Mouse (Mus musculus): ENCODE measurements around the gene Pip5k1b.

Pip5k1b gene

DNA sequence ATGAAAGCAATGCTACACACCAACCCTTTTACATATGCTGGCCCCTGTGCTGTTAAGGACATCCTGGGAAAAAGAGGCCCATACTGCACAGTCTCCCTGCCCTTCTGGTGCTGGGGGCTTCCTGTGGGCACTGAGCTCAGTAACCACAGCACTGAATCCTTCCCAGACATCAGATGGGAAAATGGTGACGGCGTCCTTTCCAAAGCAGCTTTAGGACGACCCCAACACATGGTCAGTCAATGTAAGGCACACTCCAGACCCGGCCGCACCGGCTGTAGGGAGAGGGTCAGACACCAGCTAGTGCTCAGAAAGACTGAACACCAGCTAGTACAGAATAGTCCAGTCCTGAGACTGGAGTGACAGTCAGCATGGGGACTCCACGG is 13.4 kb downstream of the Pip5k1b start:
- peak; percentile 27 for DNase-seq

DNA sequence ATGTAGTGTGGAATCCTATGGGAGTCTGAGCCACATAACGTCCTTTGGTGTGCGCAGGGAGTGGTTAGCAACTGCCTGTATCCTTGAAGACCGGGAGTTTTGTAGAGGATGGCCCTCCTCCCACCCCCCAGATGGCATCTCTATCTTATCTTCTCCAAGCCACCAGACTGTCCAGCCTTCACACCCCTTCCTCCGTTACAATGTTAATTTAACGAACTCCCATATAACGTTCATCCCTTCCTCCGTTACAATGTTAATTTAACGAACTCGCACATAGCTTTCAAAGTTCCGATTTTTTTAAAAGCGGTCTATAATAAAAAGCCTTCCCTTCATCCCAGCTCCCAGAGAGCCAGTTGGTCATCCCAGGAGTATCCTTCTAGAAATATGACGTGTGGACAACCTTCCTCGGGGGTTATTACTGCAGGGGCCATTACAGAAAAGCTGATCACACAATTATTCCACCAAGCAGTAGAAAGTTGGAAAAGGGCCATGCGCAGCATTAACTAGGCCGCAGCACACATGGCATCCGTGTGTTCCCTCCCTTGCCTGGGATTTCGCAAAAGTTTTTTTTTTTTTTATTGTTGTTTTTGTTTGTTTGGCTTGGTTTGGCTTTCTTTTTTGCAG is 13.9 kb downstream of the Pip5k1b start:
- no peak for DNase-seq

DNA sequence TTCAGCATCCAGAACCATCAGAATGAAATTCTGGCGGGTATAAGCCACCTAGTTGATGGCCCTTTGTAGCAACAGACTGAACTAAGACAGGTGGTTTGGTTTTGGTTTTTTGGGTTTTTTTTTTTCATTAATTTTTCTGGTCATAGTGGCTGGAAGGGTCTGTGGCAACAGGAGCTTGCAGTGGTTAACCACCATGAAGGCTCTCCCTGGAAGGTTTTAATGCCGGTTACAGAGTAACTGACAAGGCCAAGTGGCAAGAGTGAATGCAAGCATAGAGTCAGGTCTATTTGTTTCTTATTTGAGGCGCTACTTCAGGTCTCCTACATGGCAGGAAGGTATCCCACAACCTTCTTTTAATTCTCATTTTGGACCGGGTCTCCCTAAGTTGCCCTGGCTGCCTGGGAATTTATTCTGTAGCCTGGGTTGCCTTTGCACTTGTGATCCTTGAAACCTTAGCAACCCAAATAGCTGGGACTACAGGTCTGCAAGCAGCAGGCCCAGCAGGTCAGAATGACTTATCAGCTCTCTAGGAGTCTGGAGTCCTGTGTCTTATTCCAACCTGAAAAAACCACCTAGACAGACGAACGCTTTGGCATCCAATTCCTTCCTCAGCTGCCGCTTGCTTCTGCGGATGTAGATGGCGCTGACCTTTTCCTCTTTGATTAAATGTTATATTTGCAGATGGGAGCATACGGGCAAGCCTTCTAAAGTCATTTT is 14.6 kb downstream of the Pip5k1b start:
- no peak for DNase-seq

DNA sequence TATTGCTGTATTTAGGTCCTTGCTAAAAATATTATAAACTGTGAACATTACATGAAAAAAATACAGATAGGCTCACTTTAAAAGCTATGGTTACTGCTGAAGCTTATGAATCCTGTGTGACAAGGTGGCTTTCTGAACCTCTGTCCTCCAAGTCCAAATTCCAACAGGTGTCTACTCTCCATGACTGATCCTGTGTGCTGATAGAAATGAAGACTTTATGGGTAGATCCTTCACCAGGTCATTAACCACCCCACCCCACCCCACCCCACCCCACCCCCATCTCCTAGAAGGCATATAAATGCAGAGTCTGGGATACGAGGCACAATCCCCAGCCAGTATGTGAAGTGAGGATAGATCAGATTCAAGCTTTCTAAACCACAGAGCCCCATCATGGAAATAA is 16.6 kb downstream of the Pip5k1b start:
- no peak for DNase-seq

DNA sequence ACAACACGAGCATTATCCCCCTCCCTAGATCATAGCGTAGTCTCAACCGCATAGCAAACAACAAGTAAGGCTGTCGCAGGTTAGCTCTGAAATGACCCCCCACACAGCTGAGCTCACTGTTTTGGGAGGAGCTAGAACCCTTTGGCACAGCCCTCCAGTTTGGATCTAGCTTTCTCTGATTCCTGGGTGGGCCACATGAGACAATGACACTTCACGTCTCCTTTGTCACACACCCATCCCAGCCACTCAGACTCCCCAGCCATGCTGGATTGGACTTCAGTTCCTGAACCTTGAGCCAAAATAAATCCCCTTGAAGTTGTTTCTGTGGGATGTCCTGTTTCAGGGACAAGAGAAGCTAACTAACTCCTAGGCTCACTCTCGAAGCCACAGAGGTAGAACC is 17.5 kb downstream of the Pip5k1b start:
- DNase-seq, result no peak

DNA sequence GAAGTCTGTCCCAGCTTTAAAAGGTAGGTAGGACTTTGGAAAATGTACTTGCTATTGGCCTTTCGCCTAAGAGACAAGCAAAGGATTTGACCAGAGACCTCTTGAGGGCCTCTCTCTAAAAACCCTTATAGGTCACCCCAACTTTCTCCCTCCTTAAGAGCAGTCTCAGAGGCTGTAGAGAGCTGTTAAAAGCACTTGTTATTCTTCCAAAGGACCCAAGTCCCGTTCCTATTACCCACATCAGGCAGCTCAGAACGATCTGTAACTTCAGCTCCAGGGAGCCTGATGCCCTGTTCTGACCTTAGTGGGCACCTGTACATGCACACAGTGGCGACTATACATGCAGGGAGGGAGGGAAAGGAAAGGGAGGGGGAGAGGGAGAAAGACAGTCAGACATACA is 18.0 kb downstream of the Pip5k1b start:
- no peak for DNase-seq

DNA sequence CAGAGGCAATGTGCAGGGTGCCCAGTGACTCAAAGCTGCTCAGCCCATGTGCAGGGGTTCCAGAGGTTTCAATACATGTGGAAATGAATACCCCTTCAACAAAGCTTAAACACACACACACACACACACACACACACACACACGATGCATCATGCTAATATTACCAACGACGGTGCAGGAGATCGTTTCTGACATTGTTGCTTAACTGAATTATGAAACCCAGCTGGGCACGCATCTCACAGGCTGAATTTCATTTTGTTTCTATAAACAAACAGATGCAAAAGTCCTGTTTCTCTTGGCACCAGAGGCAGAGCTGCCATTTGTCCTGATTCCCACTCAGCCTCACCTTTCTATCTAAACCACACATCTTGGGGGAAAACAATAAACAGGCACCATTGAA is 18.8 kb downstream of the Pip5k1b start:
- no peak for DNase-seq

DNA sequence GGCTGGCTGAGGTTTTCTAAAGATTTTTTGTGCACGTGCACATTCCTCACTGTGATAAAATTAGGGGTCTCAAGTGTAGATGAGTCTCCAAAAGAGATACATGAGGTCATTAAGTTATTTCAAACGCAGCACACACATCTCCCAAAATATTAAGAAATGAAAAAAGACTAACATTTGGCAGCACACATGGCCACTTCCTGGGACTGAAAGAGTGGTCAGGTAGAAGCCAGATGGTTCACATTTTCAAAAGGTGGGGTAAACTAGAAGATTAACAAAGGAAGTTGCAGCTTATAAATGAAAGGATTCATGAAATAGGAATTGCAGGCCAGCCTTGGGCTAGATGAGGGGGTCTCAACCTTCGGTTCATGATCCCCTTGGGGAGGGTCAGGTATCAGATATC is 19.4 kb downstream of the Pip5k1b start:
- no peak for DNase-seq

DNA sequence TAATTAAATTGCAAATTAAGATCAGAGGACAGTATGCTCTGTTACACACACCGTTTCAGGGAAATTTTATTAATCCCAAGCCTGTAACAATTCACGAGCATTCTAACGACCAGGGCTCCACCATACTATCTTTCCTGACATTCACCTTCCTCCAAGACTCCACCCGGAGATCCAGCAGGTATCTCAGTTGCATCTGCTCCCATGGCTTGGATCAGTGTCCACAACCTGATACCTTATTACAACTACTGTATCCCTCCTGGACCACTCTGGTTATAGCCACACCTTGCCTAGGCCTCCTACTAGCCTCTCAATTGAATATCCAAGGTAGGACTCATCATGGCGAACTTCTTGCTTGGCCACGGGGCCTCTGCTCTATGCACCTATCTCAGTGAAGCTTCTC is 20.5 kb downstream of the Pip5k1b start:
- DNase-seq, result no peak

DNA sequence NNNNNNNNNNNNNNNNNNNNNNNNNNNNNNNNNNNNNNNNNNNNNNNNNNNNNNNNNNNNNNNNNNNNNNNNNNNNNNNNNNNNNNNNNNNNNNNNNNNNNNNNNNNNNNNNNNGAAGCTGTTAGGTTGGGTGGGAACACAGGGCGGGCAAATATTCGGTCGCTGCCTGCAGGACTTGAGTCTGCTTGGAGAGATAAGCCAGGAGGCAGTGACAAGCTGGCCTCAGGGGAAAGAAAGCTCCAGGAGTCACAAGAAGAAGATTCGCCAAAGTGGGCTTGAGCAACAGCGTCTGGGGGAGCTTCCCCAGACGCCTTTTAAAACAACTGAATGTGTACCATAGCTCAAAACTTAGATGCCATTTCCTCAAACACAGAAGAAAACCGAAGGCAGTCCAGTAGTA is 20.9 kb downstream of the Pip5k1b start:
- no peak for DNase-seq

DNA sequence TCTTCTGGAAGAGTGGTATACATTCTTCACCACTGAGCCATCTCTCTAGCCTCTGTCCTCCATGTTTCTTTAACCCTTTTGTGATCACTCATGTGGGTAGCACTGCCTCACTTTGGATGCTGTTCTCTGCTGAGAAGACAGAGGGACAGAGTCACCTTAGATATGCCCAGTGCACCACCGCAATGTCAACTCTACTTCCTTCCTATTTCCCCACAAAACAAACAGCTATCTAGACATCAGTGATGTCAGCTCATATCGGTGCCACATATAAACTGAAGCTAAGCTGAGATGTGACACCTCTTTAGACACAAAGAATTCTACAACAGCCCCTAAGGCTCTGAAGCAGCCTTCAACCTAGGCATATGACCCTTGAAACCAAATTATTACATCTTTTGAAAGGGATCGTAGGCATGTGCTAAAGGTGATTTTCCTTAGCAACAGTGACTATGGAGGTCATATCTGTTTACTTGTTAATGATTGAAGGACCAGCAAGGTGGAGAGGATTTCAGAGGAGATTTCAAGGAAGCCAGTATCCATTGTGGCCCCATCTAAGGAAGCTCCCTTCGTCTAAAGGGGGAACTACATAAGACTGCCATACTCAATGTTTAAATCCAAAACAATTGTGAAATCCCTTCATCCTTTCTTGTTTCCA is 26.6 kb downstream of the Pip5k1b start:
- DNase-seq, result no peak

DNA sequence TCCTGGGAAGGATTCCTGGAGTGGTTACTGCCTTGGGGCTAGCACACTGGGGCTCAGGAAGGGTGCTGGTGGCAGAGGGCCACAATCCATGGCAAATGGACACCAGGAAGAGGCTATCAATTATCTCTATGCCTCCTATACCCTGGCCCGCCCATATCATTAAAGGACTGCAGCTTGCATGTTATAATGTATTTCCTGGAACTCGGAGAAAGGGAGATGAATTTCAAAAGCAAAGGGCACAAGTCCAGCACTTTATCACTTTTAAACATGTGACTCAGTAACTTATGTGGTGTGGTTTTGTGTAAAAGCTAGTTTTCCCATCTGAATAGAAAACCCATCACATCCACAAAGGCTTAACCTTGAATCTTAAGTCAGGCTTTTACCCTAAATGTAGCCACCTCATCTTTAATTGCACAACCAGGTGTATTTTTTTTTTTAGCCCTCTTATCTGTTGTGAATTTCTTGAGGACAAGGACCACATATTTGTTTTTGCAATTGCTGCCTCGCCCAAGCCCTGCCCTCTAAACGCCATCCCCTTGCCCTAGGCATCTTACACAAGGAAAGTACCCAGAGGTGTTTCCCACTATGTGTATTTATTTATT is 27.4 kb downstream of the Pip5k1b start:
- DNase-seq, result no peak

DNA sequence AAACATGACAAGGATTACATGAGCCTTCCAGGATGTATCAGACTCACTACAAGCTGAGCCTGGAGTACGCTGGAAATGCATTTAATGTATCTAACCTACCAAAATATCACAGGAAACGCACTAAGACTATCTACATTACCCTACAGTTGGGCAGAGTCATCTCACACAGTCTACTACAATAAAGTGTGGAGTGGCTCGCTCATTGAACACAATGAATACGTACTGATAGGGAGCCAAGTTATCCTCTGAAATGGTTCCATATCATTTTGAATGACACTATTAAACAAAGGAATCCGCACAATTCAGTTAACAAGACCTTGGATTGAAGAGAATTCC is 28.1 kb downstream of the Pip5k1b start:
- DNase-seq, result no peak

DNA sequence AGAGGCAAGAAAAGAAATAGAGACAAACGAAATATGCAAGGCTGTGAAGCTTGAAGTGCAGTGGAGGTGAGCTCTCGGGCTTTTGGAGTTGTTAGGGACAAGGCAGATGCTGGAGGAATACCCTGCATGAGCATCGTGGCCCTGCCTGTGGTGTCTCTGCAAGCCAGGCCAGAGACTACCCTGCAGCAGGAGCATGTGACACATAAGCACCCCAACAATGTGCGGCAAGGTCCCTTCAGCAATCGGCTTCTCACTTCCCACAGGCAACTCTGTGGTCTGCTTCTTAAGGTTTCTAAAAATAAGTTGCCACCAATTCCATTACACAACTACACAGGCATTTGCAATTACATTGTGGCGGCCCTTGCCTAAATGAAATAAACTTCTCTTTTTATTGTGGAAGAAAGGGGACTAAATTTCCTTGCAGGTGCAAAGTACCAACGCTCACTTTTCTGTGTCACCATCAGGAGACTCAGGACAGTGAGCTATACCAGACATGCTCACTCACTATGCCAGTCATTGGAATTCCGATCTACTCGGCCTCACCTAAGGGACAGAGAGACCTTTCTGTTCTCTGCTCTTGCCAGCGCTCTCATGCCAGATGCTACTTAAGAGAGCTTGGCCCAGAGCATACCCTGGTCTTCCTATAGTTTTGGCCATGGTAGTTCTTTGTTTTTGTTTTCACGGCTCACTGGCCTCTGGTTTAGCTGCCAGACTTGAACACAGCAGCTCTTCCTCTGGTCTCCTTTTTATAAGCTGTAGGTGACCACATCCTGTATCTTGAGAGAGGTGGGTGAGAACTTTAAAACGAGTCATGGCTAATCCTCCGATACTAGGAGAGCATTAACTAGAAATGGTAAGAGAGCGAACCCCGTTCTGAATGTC is 28.7 kb downstream of the Pip5k1b start:
- DNase-seq, result no peak

DNA sequence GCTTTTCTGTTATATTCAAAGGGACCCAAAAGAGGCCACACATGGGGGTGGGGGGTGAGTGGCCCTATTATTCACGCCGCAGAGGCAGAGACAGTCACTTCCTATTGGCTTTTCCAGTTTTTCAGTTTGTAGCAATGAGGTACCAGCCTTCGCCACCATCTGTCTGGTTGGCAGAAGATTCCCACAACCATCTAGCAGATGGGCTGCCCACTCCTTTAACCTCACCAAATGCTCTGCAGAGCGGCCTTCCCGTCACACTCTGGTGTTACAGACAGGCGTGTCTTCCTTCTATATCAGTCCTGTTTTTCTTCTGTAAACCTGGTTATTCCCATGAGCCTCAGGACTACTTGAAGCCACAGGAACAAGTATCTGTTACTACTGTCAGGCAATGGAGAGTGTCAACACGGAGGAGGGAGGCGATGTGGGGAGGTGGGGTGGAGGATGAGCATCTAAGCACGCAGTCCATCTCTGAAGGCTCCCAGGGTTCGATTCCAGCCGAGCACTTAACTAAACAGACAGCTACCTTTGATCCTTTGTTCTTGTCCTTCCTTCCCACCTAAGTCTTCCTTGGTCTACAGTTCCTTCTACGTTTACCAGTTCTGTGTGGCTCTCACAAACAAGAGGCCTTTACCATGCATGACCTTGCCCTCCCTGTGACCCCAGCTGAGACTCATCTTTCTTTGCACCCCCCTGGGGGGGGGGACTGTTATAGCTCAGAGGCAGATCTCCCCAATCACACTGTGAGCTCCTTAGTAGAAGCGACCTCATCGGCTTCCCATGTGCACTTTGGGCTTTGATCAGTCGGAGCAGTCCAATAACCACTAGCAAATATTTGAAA is 32.0 kb downstream of the Pip5k1b start:
- DNase-seq, result peak; percentile 98

DNA sequence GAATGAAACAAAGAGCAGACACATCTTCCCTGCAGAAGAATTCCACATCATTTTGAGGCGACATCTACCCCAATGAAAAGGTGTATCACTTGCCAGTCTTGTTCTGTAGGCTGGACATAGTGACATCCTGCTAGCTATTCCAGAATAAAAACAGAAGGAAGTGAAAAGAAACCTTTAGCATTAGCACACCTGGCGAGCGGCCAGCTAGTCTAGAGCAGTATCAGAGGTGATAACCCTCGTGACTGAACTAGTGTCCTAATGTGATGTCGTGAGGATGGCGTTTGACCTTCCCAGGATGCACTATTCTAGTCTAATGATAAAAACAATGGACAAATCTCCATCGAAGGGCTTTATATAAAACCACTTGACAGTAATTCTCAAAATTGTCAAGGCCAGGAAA is 33.7 kb downstream of the Pip5k1b start:
- no peak for DNase-seq

DNA sequence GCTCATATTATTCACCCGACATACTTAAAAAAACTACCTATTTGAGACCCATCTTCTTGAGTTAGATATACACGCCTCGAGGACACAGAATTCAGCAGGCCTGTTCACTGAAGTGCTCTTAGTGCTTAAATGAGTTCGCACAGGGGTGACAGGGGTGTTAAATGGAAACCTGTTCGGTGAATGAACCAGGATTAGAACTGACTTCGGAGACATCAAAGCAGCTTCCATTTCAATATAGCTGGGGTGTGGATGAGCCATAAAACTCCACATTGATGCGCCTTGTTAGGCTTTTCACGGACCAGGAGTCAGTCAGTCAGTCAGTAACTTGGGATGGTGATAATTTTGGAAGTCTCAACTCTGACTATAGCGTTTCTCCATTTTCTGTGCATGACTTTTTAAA is 34.5 kb downstream of the Pip5k1b start:
- DNase-seq, result no peak

DNA sequence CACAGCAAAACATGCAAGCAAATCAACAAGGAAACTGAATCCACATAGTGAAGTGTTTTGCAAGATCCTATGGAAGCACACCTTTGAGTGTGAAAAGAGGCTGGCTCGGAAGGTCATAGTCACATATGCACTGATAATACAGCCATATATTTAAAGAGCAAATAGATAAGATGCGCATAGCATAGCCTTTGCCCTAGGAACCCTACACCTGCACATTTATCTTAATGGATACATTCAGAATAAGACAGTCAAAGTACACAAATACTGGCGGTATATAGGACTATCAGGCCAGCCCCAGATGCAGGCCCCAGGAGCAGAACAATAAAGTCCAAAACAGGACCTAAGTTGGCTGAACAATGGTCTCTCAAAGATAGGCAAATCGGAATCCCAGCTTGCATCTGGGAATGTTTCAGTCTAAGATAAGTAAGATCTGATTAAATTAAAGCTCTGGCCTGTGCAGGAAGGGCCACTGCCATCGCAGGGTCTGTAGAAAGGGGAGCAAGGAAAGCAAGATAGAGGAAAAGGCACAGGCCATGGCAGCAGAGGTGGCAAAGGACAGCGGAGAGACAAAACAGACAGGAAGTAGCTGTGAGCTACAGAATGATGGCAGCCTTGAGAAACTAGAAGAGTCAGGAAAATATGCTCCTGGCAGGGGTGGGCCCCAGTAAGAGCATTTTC is 35.8 kb downstream of the Pip5k1b start:
- DNase-seq, result no peak

DNA sequence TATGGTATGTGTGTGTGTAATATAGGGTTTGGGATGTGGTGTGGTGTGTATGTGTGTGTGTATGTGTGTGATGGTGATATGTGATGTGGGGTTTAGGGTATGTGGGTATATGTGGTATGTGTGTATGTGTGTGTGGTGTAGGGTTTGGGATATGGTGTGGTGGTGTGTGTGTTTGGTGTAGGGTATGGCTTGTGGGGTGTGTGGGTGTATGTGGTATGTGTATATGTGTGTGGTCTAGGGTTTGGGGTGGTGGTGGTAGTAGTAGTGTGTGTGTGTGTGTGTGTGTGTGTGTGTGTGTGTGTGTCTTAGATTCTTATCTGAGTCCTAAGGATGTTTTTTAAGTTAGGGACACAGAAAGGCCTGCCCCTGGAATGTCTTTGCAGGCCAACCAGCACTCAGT is 37.3 kb downstream of the Pip5k1b start:
- DNase-seq, result no peak

DNA sequence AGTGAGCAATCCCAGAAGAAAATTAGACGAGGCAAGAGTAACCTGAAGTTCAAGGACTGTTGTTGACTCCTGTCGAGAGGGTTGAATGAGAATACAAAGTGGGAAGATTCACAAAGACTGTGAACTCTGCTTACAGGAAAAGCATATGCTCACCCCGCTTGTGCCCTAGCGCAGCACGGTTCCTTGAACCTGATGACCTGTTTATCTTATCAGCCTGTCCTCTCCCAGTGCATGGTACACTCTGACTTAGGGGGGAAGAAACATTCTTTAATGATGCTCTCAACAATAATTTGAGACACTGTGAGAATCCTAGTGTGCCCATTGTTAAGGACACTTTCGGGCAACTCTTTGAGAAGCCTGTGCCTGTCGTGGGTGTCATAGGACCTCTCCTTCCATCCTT is 38.6 kb downstream of the Pip5k1b start:
- no peak for DNase-seq

DNA sequence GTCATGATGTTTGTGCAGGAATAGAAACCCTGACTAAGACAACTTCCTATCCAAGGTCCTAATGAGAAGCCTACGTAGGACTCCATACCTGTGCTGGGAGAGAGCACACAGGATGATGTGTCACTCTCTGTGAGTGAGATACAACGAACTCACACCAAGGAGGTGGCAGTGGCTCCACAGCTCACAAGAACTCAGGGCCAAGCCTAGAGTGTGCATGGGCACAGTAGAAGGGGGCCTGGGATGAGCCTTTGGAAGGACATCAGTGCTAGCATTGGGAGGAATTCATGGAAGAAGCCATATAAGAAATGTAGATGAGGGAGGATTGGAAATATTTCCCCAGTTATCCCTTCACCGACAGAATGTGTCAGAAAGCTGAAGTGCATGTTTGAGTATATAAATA is 39.7 kb downstream of the Pip5k1b start:
- no peak for DNase-seq
